Comparison of ENCODE assay signal across 7 mouse cellular contexts in genomic region chr2:144011080-144011551, GRCm38 (mm10). TPM values are rescaled to one million over a fixed set of nuclear protein-coding genes. Genes with fewer than 3 reads are reported as not detected.
DNase-seq lines count a peak whose midpoint lies in the region; ATAC-seq lines count a peak whose summit lies in the region.

Gene Rrbp1 (minus strand): TSS chr2:144011263.

- WGBS in intestine, embryonic 16.5 days = under 1% methylated on average over 53 of the region's 53 CpGs
- under 1% methylated on average over 48 of the region's 53 CpGs for WGBS in midbrain, embryonic 11.5 days

- H3K27me3 ChIP-seq in intestine, embryonic 16.5 days (replicated peaks; ENCODE audit: control insufficient read depth, insufficient read depth, low read length) = no peaks in the 10 kb centered on the region
- no peaks in the 10 kb centered on the region for H3K27me3 ChIP-seq in midbrain, embryonic 11.5 days (ENCODE audit: control insufficient read depth, insufficient read depth, low read length)

- peaks cover 38% of the 10 kb centered on the region for H3K4me1 ChIP-seq in intestine, embryonic 16.5 days (ENCODE audit: control insufficient read depth, insufficient read depth, low read length)
- H3K4me1 ChIP-seq in midbrain, embryonic 11.5 days (ENCODE audit: control insufficient read depth, insufficient read depth, low read length) = peaks cover 8% of the 10 kb centered on the region

- no peaks in the 10 kb centered on the region; the same call in 1 of the 2 replicates for H3K36me3 ChIP-seq in intestine, embryonic 16.5 days (ENCODE audit: control insufficient read depth, insufficient read depth, low read length)
- H3K36me3 ChIP-seq in midbrain, embryonic 11.5 days (ENCODE audit: control insufficient read depth, insufficient read depth, low read length) = no peaks in the 10 kb centered on the region

- intact Hi-C loops in left cerebral cortex, postnatal 36 days (cut with DNase I) = loop anchor here (10.0 kb wide), 1 partner anchor 154 kb away; no protein-coding TSS in a partner anchor

- H3K9me3 ChIP-seq in intestine, embryonic 16.5 days (ENCODE audit: control insufficient read depth, low read length) = no peaks in the 10 kb centered on the region
- no peaks in the 10 kb centered on the region for H3K9me3 ChIP-seq in midbrain, embryonic 11.5 days (ENCODE audit: control insufficient read depth, low read length)

- DNase-seq in adrenal gland, adult 8-10 months = peak; percentile 99
- peak; percentile 99 for DNase-seq in embryo, embryonic 9.5 days (ENCODE audit: extremely low spot score)
- DNase-seq in gastrocnemius, postnatal 4 days (ENCODE audit: low spot score in 2 of 2) = peak; percentile 97 to 98
- DNase-seq in left cerebral cortex, postnatal 36 days (ENCODE audit: low spot score in 2 of 2) = peak; percentile 99
- peak; percentile 99 for DNase-seq in midbrain, embryonic 11.5 days (ENCODE audit: low spot score, missing footprints)
- peak; percentile 99 for DNase-seq in skeletal muscle tissue, adult 2 months (ENCODE audit: low read depth, low spot score)

- peak; percentile 96 for ATAC-seq in intestine, embryonic 16.5 days
- peak; percentile 99 for ATAC-seq in midbrain, embryonic 11.5 days (ENCODE audit: low FRiP score)

- H3K9ac ChIP-seq in intestine, embryonic 16.5 days (ENCODE audit: low read depth, low read length) = peak within 1 kb of the TSS; percentile 98
- H3K9ac ChIP-seq in midbrain, embryonic 11.5 days (ENCODE audit: low read length) = peak within 1 kb of the TSS; percentile 77

- peak within 1 kb of the TSS; percentile 99 for H3K27ac ChIP-seq in intestine, embryonic 16.5 days (ENCODE audit: low read length)
- H3K27ac ChIP-seq in midbrain, embryonic 11.5 days (ENCODE audit: low read depth, low read length) = peak within 1 kb of the TSS; percentile 72

- peak within 1 kb of the TSS; percentile 73 for H3K4me2 ChIP-seq in intestine, embryonic 16.5 days (ENCODE audit: low read depth, low read length)
- peak within 1 kb of the TSS; percentile 56 for H3K4me2 ChIP-seq in midbrain, embryonic 11.5 days

- peak within 1 kb of the TSS; percentile 97 for H3K4me3 ChIP-seq in intestine, embryonic 16.5 days (ENCODE audit: low read length)
- peak within 1 kb of the TSS; percentile 91 for H3K4me3 ChIP-seq in midbrain, embryonic 11.5 days (ENCODE audit: low read depth, low read length)

RNA-seq across cellular contexts. Expression of gene Rrbp1, which starts in this region (rescaled TPM):
- 100 to 1,000 TPM; 162 to 238 (median 209) TPM for total RNA-seq in adrenal gland, adult 8-10 months (2022)
- 100 to 1,000 TPM; 270 to 296 TPM for total RNA-seq in gastrocnemius, postnatal 4 days (2021)
- polyA plus RNA-seq in intestine, embryonic 16.5 days (2015; fragmentation: Nextera tagmentation; extraction: Ambion mirVana) = 102 and 106 TPM in 2 replicates
- 10 to 100 TPM; 65.1 to 71.8 TPM for total RNA-seq in left cerebral cortex, postnatal 36 days (2021)
- polyA plus RNA-seq in midbrain, embryonic 11.5 days (2014; fragmentation: Nextera tagmentation; extraction: Ambion mirVana) = 31.4 and 36.0 TPM in 2 replicates

Comparison
In these comparisons a context has a peak if more than half of its experiments do, and no peak if none do; other contexts are left out.
1. Peak in every context shown above with its lines: DNase-seq, ATAC-seq, H3K4me3 ChIP-seq and H3K27ac ChIP-seq.